Mouse (Mus musculus): Measurements from ENCODE around the gene Tprn.
"Not testable (repeated sequence)": the region's sequence is repeated elsewhere in the genome, so short reads cannot be mapped to it uniquely, and the experiment has no call there.

Tprn gene

GRCm38 (mm10) chr2:25237522-25237921 lies 24.9 kb upstream of the Tprn start:
- DNase-seq (ENCODE audit: low read depth), result no peak

GRCm38 (mm10) chr2:25238106-25238505 lies 24.3 kb upstream of the Tprn start:
- no peak for DNase-seq (ENCODE audit: low read depth)

- no peak for DNase-seq (ENCODE audit: low read depth)
Observed at GRCm38 (mm10) chr2:25239766-25240165, 22.7 kb upstream of the Tprn start.

- DNase-seq (ENCODE audit: low read depth), result no peak
Observed at GRCm38 (mm10) chr2:25240310-25240709, 22.1 kb upstream of the Tprn start.

GRCm38 (mm10) chr2:25240723-25241437 lies 21.5 kb upstream of the Tprn start:
- no peak for DNase-seq (ENCODE audit: low read depth)

- DNase-seq (ENCODE audit: low read depth), result no peak
Observed at GRCm38 (mm10) chr2:25241438-25241775, 21.0 kb upstream of the Tprn start.

- no peak for DNase-seq (ENCODE audit: low read depth)
Observed at GRCm38 (mm10) chr2:25242101-25242506, 20.3 kb upstream of the Tprn start, which contains the start of the genes Rnf208 and Cysrt1. Gene Rnf208, plus strand, starts transcription at chr2:25242255. Gene Cysrt1, minus strand, starts transcription at chr2:25242452.

- no peak for DNase-seq (ENCODE audit: low read depth)
Observed at GRCm38 (mm10) chr2:25243342-25243741, 19.1 kb upstream of the Tprn start.

GRCm38 (mm10) chr2:25244144-25244543 lies 18.3 kb upstream of the Tprn start:
- no peak for DNase-seq (ENCODE audit: low read depth)

- no peak for DNase-seq (ENCODE audit: low read depth)
Observed at GRCm38 (mm10) chr2:25246183-25247072, 16.0 kb upstream of the Tprn start, which contains the start of gene AL732309.1. Gene AL732309.1, minus strand, starts transcription at chr2:25246863.

GRCm38 (mm10) chr2:25252331-25252730 lies 10.1 kb upstream of the Tprn start:
- no peak for DNase-seq (ENCODE audit: low read depth)

GRCm38 (mm10) chr2:25255284-25255779 lies 7.1 kb upstream of the Tprn start, which contains the start of gene Tmem203:
Gene Tmem203, plus strand, starts transcription at chr2:25255439.
- DNase-seq (ENCODE audit: low read depth), result peak; percentile 88

- DNase-seq (ENCODE audit: low read depth), result not testable (repeated sequence)
Observed at GRCm38 (mm10) chr2:25256443-25257109, 5.8 kb upstream of the Tprn start.

GRCm38 (mm10) chr2:25257250-25257649 lies 5.2 kb upstream of the Tprn start:
- not testable (repeated sequence) for DNase-seq (ENCODE audit: low read depth)

- DNase-seq (ENCODE audit: low read depth), result no peak
Observed at GRCm38 (mm10) chr2:25258887-25259286, 3.5 kb upstream of the Tprn start.

GRCm38 (mm10) chr2:25261870-25262269 lies 548 bp upstream of the Tprn start:
- DNase-seq (ENCODE audit: low read depth), result no peak

GRCm38 (mm10) chr2:25262795-25263622 lies 591 bp downstream of the Tprn start:
- DNase-seq (ENCODE audit: low read depth), result peak; percentile 43

- no peak for DNase-seq (ENCODE audit: low read depth)
Observed at GRCm38 (mm10) chr2:25263623-25264285, 1.3 kb downstream of the Tprn start.

- no peak for DNase-seq (ENCODE audit: low read depth)
Observed at GRCm38 (mm10) chr2:25264286-25264660, 1.9 kb downstream of the Tprn start.

GRCm38 (mm10) chr2:25264851-25265250 lies 2.4 kb downstream of the Tprn start:
- DNase-seq (ENCODE audit: low read depth), result no peak
